Mouse (Mus musculus) layer of hippocampus, postnatal 25 days (tissue): Measurements from ENCODE around the gene Akap8. TPM values are rescaled to one million over a fixed set of nuclear protein-coding genes. Genes with fewer than 3 reads are reported as not detected.

Source experiments
- DNase-seq, 2 experiments: peaks; one replicate each; pipeline ENCODE4 v3.0.0; 2022; ENCODE audit warnings: mixed read lengths in 2 of 2, low spot score in 1 of 2; ENCODE audit errors: extremely low spot score in 1 of 2
- total RNA-seq, 2 experiments: library from RNA; stranded (reverse); gene quantifications; 2 replicates each; pipeline ENCODE4 v1.2.3; 2021

The Akap8 gene
- total RNA-seq, 2 experiments from 2014 or later: 68.1 to 92.0 TPM

- no peak for DNase-seq
These were observed 28.9 kb upstream of the Akap8 start for GRCm38 (mm10) chr17:32349851-32350381.

- DNase-seq: no peak
These were observed 28.1 kb upstream of the Akap8 start for GRCm38 (mm10) chr17:32349037-32349732.

- DNase-seq: no peak
These were observed 27.4 kb upstream of the Akap8 start for GRCm38 (mm10) chr17:32348406-32348805.

GRCm38 (mm10) chr17:32341102-32341501 is 20.1 kb upstream of the Akap8 start:
- DNase-seq: no peak

GRCm38 (mm10) chr17:32340110-32340509 is 19.1 kb upstream of the Akap8 start:
- DNase-seq: no peak

GRCm38 (mm10) chr17:32335869-32336268 is 14.8 kb upstream of the Akap8 start:
- DNase-seq: no peak

GRCm38 (mm10) chr17:32334921-32335320 is 13.9 kb upstream of the Akap8 start:
- no peak for DNase-seq

- no peak for DNase-seq
These were observed 12.8 kb upstream of the Akap8 start for GRCm38 (mm10) chr17:32333675-32334303.

GRCm38 (mm10) chr17:32327501-32327900 is 6.5 kb upstream of the Akap8 start:
- no peak for DNase-seq

GRCm38 (mm10) chr17:32322809-32323208 is 1.8 kb upstream of the Akap8 start:
- DNase-seq: no peak

GRCm38 (mm10) chr17:32321836-32322235 is 798 bp upstream of the Akap8 start:
- no peak for DNase-seq

- DNase-seq: no peak
These were observed 324 bp upstream of the Akap8 start for GRCm38 (mm10) chr17:32321390-32321734.

GRCm38 (mm10) chr17:32319950-32320349 is 1.1 kb downstream of the Akap8 start:
- DNase-seq: no peak

- DNase-seq: no peak
These were observed 3.3 kb downstream of the Akap8 start for GRCm38 (mm10) chr17:32317708-32318107.

GRCm38 (mm10) chr17:32317032-32317431 is 4.0 kb downstream of the Akap8 start:
- no peak for DNase-seq

GRCm38 (mm10) chr17:32315560-32315959 is 5.5 kb downstream of the Akap8 start:
- DNase-seq: no peak

- no peak for DNase-seq
These were observed 7.1 kb downstream of the Akap8 start for GRCm38 (mm10) chr17:32313892-32314291.

- no peak for DNase-seq
These were observed 8.2 kb downstream of the Akap8 start for GRCm38 (mm10) chr17:32312801-32313200.

GRCm38 (mm10) chr17:32307963-32308362 is 13.1 kb downstream of the Akap8 start:
- no peak for DNase-seq

GRCm38 (mm10) chr17:32298125-32298524 is 22.9 kb downstream of the Akap8 start:
- DNase-seq: no peak

GRCm38 (mm10) chr17:32295901-32296300 is 25.1 kb downstream of the Akap8 start:
- no peak for DNase-seq

- DNase-seq: no peak
These were observed 25.9 kb downstream of the Akap8 start for GRCm38 (mm10) chr17:32295160-32295559.
